Mouse (Mus musculus): ENCODE results near the gene Mfge8. TPM values are rescaled to one million over a fixed set of nuclear protein-coding genes. Genes with fewer than 3 reads are reported as not detected.

The Mfge8 gene
- polyA plus RNA-seq, 1 experiment from 2014 or later = 218 TPM

DNA sequence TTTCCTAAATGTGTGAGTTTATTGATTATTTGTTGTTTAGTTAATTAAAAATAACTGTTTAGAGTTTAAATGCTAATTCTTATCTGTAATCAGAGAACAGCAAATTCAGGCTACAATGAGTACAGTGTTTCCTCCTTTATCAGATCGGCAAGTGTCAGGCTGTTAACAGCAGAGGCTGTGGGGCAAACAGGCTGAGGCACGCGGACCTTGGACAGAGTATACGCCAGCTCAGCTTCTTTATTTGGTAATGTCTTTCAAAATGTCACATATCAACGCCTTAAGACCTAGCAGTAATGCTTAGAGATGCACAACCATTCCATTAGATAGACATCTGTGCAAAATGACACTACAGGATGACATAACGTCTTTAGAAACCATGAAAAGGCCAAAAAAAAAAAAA, 662 bp upstream of the Mfge8 start:
- peak overlapping the region; percentile 78; the same call in 1 of the 2 replicates for H3K4me2 ChIP-seq
- no peaks in the 10 kb centered on the region for H3K27me3 ChIP-seq (replicated peaks)
- ATAC-seq (ENCODE audit: insufficient read depth, low FRiP score, low read depth) = no peak
- H3K4me1 ChIP-seq = peaks cover 18% of the 10 kb centered on the region
- H3K4me3 ChIP-seq (replicated peaks) = 0 out of 2 replicates have a peak overlapping the region, but pooled peaks have one; percentile 56
- no peak overlapping the region for H3K27ac ChIP-seq
- H3K9ac ChIP-seq = no peak overlapping the region
- H3K36me3 ChIP-seq = no peaks in the 10 kb centered on the region
- 60% methylated on average over 6 of the region's 6 CpGs for WGBS
- no peaks in the 10 kb centered on the region for H3K9me3 ChIP-seq

DNA sequence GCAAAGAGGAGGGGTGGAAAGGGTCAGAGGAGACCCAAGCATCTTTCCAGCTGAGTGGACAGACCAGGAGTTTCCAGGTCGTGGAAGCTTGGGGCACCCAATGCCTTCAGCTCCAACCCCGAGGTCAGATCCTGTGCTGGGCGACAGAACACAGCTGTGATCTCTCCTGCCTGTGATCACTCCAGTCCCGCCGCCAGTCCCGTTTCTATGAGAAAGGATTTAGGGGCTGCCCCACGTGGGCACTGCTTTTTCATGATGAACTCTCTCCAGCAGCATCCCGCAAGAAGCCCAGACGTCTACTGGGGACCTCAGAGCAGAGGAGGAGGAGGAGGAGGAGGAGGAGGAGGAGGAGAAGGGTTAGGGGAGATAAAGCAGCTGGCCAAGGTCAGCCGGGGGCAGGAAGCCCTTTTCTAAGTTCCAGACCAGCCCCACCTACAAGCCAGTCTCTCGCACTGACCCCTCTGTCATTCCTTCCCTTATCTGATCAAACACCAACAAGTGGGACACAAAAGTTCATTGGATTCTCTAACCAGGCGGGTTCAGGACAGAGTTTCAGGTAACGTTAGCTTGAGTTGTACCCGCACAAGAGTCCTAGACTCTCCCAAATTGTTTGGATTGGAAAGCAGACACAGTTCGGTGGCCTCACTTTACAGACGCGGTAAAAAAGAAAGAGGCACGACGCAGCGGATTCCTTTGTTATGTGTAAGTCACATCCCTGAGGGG, 768 bp downstream of the Mfge8 start:
- under 1% methylated on average over 19 of the region's 20 CpGs for WGBS
- ATAC-seq (ENCODE audit: insufficient read depth, low FRiP score, low read depth) = no peak

DNA sequence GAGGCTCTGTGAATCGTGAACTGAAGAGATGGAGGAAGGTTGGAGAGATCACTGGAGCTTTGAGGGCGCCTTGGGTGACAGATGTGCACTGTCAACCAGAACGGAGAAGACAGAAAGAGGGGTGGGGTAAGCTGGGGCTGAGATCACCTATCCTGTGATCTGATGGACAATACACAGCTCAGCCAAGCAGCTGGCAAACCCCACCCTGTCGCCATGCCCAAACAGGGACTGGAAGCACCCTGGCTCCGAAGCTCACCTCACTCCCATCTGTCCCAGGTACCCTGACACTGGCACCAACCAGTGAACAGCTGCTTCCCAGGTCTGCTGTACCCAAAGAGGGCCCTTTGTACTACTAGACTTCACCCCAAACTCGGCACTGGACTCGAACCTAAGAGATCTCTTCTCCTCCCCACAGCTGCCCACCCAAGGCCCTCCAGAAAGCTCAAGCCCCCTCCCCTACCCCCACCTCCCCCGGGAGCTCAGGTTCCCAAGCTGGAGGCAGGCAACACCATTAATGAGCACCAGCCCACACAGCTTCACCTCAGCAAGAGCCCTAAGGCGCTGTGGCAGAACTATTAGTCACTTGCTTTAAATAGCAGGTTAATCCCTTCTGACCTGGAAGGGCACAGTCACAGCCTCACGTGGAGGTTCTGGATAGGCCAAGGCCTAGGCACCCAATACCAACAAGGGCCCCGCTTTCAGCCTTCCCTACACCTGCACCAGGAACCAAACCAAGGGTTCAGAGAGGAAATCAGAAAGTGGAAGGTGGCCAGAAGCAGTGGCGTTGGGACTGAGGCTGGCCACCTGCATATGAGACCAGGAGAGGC, 1.6 kb downstream of the Mfge8 start:
- ATAC-seq (ENCODE audit: insufficient read depth, low FRiP score, low read depth) = no peak
- peaks cover 20% of the 10 kb centered on the region for H3K4me1 ChIP-seq
- H3K27ac ChIP-seq = no peak overlapping the region
- peak overlapping the region; percentile 16 for H3K9ac ChIP-seq
- no peaks in the 10 kb centered on the region for H3K9me3 ChIP-seq
- WGBS = 53% methylated on average over 12 of the region's 12 CpGs
- H3K27me3 ChIP-seq (replicated peaks) = no peaks in the 10 kb centered on the region
- H3K36me3 ChIP-seq = peaks cover 4% of the 10 kb centered on the region; the same call in 1 of the 2 replicates
- peak overlapping the region; percentile 56 for H3K4me3 ChIP-seq (replicated peaks)
- peak overlapping the region; percentile 78 for H3K4me2 ChIP-seq

More for the DNA sequence above, 768 bp downstream of the Mfge8 start:
- Histone ChIP-seq H3K27me3 (replicated peaks) (no peaks in the 10 kb centered on the region), H3K9me3 (no peaks in the 10 kb centered on the region), H3K4me1 (peaks cover 20% of the 10 kb centered on the region), H3K36me3 (peaks cover 4% of the 10 kb centered on the region; the same call in 1 of the 2 replicates), H3K9ac (peak overlapping the region; percentile 35; the same call in 1 of the 2 replicates), H3K4me3 (replicated peaks) (peak overlapping the region; percentile 56), H3K27ac (peak overlapping the region; percentile 23), H3K4me2 (peak overlapping the region; percentile 78)

DNA sequence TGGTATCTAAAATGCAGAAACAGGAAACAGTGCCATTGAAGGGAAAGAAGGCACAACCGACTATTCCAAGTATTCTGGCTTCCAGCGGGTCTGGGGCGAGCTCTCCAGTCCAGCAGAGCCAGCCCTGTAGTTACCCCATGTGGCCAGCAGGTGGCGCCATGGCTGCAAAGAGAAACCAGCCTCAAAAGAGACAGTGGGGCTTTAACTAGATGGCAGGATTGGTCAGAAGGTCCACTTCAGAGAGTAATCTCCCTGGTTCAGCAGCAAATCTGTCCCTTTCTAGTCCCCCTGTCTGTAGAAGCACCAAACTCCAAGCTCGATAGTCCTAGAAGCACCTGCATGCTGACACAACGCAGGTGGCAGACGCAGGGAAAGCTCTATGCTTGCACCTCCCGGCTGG, 8.0 kb downstream of the Mfge8 start:
- Histone ChIP-seq H3K27ac (no peak overlapping the region), H3K36me3 (peaks cover 23% of the 10 kb centered on the region), H3K9me3 (no peaks in the 10 kb centered on the region), H3K27me3 (replicated peaks) (no peaks in the 10 kb centered on the region), H3K4me1 (0 out of 2 replicates have a peak, but pooled peaks cover 5% of the 10 kb centered on the region), H3K4me3 (replicated peaks) (no peak overlapping the region), H3K9ac (no peak overlapping the region), H3K4me2 (no peak overlapping the region)
- ATAC-seq (ENCODE audit: insufficient read depth, low FRiP score, low read depth) = no peak
- 37% methylated on average over 8 of the region's 8 CpGs for WGBS

DNA sequence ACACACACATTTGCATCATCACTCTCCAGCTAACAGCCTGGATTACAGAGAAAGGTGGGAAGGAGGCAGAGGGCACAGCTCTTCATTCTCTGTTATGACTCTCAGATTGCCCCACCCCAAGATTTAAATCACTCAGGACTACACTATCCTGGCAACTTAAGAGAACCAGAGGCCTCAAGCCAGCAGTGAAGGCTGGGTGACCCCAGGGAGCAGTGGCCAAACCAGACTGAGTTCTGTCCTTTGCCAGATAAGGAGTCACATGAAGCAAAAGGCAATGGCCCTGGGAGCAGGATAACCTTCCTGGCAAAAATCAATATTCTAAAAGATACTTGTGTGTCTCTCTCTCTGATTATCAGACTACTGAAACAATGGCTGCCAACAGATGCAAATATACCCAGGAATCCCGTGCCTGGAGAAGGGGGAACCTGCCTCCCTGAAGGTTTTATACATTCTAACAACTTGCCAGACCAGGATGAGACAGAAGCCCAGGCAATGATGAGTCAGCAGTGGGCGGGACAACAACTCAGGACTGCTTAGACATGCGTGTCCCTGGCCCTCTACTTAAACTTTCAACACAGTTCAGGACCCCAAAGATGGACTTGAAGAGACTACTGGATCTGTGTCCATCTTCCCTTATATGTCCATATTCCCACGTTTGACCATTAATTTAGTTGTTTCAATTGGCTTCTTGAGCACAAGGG, 8.8 kb downstream of the Mfge8 start:
- Histone ChIP-seq H3K36me3 (peaks cover 25% of the 10 kb centered on the region), H3K4me3 (replicated peaks) (no peak overlapping the region), H3K9me3 (no peaks in the 10 kb centered on the region), H3K9ac (no peak overlapping the region), H3K4me1 (0 out of 2 replicates have a peak, but pooled peaks cover 5% of the 10 kb centered on the region), H3K27me3 (replicated peaks) (no peaks in the 10 kb centered on the region), H3K4me2 (no peak overlapping the region), H3K27ac (no peak overlapping the region)
- 47% methylated on average over 4 of the region's 4 CpGs for WGBS
- no peak for ATAC-seq (ENCODE audit: insufficient read depth, low FRiP score, low read depth)

DNA sequence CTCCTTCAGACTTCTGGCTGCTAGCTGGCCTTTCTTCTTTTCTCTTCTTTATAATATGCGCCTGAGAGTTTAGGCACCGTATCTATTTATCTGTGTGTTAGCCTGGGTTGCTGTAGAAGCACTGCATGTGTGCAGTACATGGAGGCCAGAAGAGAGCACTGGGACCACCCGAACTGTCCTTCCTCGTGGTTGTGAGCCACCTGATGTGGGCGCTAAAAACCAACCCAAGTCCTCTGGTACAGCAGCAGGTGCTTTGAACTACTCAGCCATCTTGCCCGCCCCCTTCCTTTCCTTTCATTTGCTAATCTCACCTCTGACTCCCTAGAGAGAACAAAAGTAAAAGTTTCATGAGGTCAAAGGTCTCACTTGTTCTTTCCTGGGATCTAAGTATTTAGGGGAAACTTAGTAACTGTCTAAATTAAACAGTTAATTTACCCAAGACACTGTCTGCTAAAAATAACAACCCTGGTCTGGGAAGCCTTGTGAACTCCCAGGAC, 9.5 kb downstream of the Mfge8 start:
- WGBS = 74% methylated on average over 6 of the region's 6 CpGs
- Histone ChIP-seq H3K4me1 (0 out of 2 replicates have a peak, but pooled peaks cover 5% of the 10 kb centered on the region), H3K36me3 (peaks cover 27% of the 10 kb centered on the region)

DNA sequence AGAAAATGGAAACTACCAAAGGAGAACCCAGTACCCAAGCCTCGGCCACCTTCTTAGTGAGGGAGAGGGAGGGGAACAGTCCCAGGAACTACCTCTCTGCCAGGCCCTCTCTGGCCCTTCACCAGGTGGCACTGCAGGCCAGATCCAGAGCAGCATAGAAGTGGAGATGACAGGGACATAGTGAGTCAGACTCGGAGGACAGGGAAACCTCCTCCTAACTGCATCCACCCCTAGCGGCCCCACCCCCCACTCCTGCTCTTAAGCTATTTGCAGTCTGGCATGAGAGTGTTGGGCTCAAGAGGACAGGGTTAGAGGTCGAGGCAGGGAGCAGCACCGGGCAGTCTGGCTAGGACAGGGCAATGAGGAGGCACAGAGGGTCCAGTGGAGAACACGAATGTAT, 15.5 kb downstream of the Mfge8 start:
- H3K27ac ChIP-seq = no peak overlapping the region
- no peaks in the 10 kb centered on the region for H3K9me3 ChIP-seq
- H3K9ac ChIP-seq = no peak overlapping the region
- 0 out of 2 replicates have a peak, but pooled peaks cover 14% of the 10 kb centered on the region for H3K4me1 ChIP-seq
- H3K27me3 ChIP-seq (replicated peaks) = peaks cover 5% of the 10 kb centered on the region; the same call in 1 of the 2 replicates
- no peak overlapping the region for H3K4me2 ChIP-seq
- ATAC-seq (ENCODE audit: insufficient read depth, low FRiP score, low read depth) = no peak
- no peak overlapping the region for H3K4me3 ChIP-seq (replicated peaks)
- peaks cover 18% of the 10 kb centered on the region for H3K36me3 ChIP-seq
- WGBS = 25% methylated on average over 6 of the region's 6 CpGs

More for the DNA sequence above, 9.5 kb downstream of the Mfge8 start:
- no peaks in the 10 kb centered on the region for H3K9me3 ChIP-seq
- H3K4me2 ChIP-seq = no peak overlapping the region
- H3K4me3 ChIP-seq (replicated peaks) = no peak overlapping the region
- ATAC-seq (ENCODE audit: insufficient read depth, low FRiP score, low read depth) = no peak
- no peak overlapping the region for H3K9ac ChIP-seq
- no peaks in the 10 kb centered on the region for H3K27me3 ChIP-seq (replicated peaks)
- no peak overlapping the region for H3K27ac ChIP-seq

DNA sequence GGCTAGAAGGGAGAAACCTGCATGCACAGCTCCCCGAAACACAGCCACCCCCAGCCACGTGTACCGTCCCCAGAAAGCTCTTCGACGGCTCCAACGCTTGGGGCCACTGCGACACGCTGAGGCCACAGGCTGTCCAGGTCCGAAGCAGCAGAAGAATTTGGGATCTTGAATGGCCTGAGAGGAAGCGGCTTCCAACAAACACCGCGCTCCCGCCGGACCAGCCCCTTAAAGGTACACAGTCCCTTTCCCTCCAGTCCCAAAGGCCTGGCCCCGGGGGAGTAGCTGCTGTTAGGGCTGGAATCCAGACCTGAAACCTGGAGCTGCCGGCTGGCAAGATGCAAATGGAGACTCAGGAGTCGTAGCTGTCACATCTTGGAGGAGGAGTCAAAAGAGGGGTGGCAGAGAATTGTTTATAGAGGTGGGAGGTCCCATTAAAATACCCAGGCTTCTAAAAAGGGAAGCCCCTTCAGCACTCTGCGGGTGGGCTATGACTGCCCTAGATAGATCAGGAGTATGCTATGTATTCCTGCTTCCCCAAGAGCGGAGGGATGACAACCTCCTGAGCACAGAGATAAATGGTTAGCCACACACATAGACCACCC, 17.9 kb downstream of the Mfge8 start, which contains the start of gene Hapln3:
Hapln3 (minus strand) TSS at position 176 of the 602 bp plus-strand sequence.
- Histone ChIP-seq H3K4me2 (peak within 1 kb of the TSS; percentile 53), H3K4me1 (0 out of 2 replicates have a peak, but pooled peaks cover 14% of the 10 kb centered on the region), H3K36me3 (peaks cover 4% of the 10 kb centered on the region; the same call in 1 of the 2 replicates), H3K27ac (no peak within 1 kb of the TSS), H3K4me3 (replicated peaks) (peak within 1 kb of the TSS; percentile 29), H3K9me3 (no peaks in the 10 kb centered on the region), H3K9ac (no peak within 1 kb of the TSS), H3K27me3 (replicated peaks) (peaks cover 5% of the 10 kb centered on the region; the same call in 1 of the 2 replicates)
- ATAC-seq (ENCODE audit: insufficient read depth, low FRiP score, low read depth) = 0 out of 2 replicates have a peak, but pooled peaks have one; percentile 12
- 4% methylated on average over 19 of the region's 19 CpGs for WGBS

DNA sequence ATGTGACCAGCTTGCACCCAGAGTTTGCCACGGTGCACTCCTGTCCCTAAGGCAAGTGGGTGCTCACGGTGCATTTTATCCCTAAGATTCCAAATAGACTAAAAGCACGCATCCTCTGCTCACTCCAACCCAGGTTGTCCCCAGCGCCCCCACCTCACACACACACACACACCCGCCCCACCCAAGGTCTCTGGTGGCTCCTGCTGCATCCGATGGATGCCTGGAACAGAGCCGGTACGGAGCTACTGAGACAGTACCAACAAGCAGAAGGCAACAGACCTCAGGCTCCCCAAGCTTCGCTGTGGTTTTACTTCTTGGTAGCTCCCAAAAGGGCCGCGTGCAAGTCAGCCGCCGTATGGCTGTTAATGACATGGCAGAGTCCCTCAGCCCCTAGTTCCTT, 18.5 kb downstream of the Mfge8 start:
- Histone ChIP-seq H3K27me3 (replicated peaks) (peaks cover 5% of the 10 kb centered on the region; the same call in 1 of the 2 replicates), H3K36me3 (peaks cover 4% of the 10 kb centered on the region; the same call in 1 of the 2 replicates), H3K4me3 (replicated peaks) (peak overlapping the region; percentile 29), H3K9me3 (no peaks in the 10 kb centered on the region), H3K4me2 (peak overlapping the region; percentile 53), H3K27ac (no peak overlapping the region), H3K4me1 (0 out of 2 replicates have a peak, but pooled peaks cover 14% of the 10 kb centered on the region), H3K9ac (no peak overlapping the region)
- ATAC-seq (ENCODE audit: insufficient read depth, low FRiP score, low read depth) = no peak
- 13% methylated on average over 13 of the region's 13 CpGs for WGBS

DNA sequence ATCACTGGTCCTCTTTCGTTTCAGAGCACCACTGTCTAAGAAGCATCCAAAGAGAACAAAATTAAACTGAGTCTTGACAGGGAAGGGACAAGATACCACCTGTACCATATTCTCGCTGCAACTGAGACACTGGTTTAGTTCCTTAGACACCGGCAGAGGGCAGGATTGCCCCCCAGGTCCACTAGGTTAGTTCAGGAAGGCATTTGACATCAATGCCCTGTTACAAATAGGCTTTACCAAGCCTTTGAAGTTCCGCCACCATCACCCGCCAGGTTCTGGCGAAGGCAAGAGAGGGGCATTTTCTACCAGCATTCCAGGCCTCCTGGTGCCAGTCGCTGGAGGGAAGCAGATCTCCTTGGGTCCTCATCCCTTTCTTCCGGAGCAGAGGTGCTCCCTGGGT, 19.0 kb downstream of the Mfge8 start:
- Histone ChIP-seq H3K9ac (no peak overlapping the region), H3K4me2 (peak overlapping the region; percentile 53), H3K36me3 (peaks cover under 1% of the 10 kb centered on the region; the same call in 1 of the 2 replicates), H3K4me3 (replicated peaks) (0 out of 2 replicates have a peak overlapping the region, but pooled peaks have one; percentile 29), H3K27ac (no peak overlapping the region), H3K27me3 (replicated peaks) (peaks cover 5% of the 10 kb centered on the region; the same call in 1 of the 2 replicates), H3K4me1 (0 out of 2 replicates have a peak, but pooled peaks cover 14% of the 10 kb centered on the region), H3K9me3 (no peaks in the 10 kb centered on the region)
- WGBS = 20% methylated on average over 8 of the region's 8 CpGs
- ATAC-seq (ENCODE audit: insufficient read depth, low FRiP score, low read depth) = no peak

DNA sequence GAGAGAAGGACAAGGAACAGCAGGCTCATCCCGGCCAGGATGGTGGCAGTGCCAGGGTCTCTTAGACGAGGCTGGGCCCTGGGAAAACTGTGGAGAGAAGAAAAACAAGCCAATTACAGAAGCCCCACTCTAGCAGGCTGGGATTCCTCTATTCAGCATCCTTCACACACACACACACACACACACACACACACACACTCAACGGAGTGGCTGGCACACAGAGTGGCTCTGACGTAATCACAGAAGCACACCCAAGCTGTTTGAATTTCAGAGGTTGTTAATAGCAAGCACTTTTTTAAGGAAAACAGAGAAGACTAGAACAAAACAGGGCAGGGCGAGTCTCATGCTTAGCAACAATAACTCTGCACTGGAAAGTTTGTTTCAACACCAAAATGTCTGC, 25.4 kb downstream of the Mfge8 start:
- Histone ChIP-seq H3K36me3 (no peaks in the 10 kb centered on the region), H3K9ac (no peak overlapping the region), H3K4me2 (no peak overlapping the region), H3K9me3 (no peaks in the 10 kb centered on the region), H3K4me3 (replicated peaks) (no peak overlapping the region), H3K4me1 (no peaks in the 10 kb centered on the region), H3K27ac (no peak overlapping the region), H3K27me3 (replicated peaks) (no peaks in the 10 kb centered on the region)
- WGBS = 81% methylated on average over 5 of the region's 5 CpGs
- no peak for ATAC-seq (ENCODE audit: insufficient read depth, low FRiP score, low read depth)

All from stomach, embryonic 15.5 days (tissue).